Comparison of ENCODE assay signal across 8 mouse cellular contexts in the genomic region with DNA sequence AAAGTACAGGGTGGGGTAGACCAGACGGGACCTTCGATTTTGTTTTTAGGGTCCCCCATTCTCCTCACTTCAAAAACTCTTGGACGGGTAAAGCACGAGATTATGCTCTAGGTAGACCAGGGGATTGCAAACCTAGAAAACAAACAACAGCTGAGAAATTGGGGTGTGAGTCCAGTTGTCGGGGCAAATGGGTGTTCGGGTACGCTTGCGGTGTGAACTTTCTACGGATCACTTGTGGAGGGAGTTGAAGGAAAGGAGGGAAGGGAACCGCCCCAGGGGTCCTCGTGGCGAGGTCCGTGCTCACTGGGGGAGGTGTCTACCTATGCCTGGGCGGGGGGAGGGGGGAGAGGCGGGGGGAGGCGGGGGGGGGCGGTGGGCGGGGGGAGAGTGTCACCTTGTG. TPM values are rescaled to one million over a fixed set of nuclear protein-coding genes. Genes with fewer than 3 reads are reported as not detected.
DNase-seq lines count a peak whose midpoint lies in the region; ATAC-seq lines count a peak whose summit lies in the region.

No protein-coding gene starts in this region.

- no peak overlapping the region for H3K27ac ChIP-seq in forebrain, embryonic 15.5 days (replicated peaks)
- H3K27ac ChIP-seq in liver, embryonic 15.5 days (replicated peaks): no peak overlapping the region

- no peaks in the 10 kb centered on the region for H3K36me3 ChIP-seq in forebrain, embryonic 15.5 days
- no peaks in the 10 kb centered on the region for H3K36me3 ChIP-seq in liver, embryonic 15.5 days (replicated peaks)

- H3K9ac ChIP-seq in forebrain, embryonic 15.5 days (replicated peaks): no peak overlapping the region
- no peak overlapping the region for H3K9ac ChIP-seq in liver, embryonic 15.5 days

- peak overlapping the region; percentile 95 for H3K4me2 ChIP-seq in forebrain, embryonic 15.5 days (replicated peaks)
- H3K4me2 ChIP-seq in liver, embryonic 15.5 days: peak overlapping the region; percentile 72

- H3K27me3 ChIP-seq in forebrain, embryonic 15.5 days: peaks cover 67% of the 10 kb centered on the region
- peaks cover 94% of the 10 kb centered on the region for H3K27me3 ChIP-seq in liver, embryonic 15.5 days

- WGBS in forebrain, embryonic 15.5 days: 1% methylated on average over 9 of the region's 18 CpGs
- 2% methylated on average over 16 of the region's 18 CpGs for WGBS in liver, embryonic 15.5 days (ENCODE audit: insufficient replicate concordance)

- peaks cover 25% of the 10 kb centered on the region for H3K4me1 ChIP-seq in forebrain, embryonic 15.5 days
- H3K4me1 ChIP-seq in liver, embryonic 15.5 days (replicated peaks): peaks cover 18% of the 10 kb centered on the region

- DNase-seq in heart, adult 11 months: peak; percentile 67
- no peak for DNase-seq in heart, adult 8-10 months (ENCODE audit: low spot score)
- peak; percentile 4 for DNase-seq in CD4-positive helper T cell, adult 2 months (ENCODE audit: low read depth, low spot score)
- DNase-seq in urinary bladder, postnatal 14 days (ENCODE audit: low spot score): no peak
- DNase-seq in frontal cortex, postnatal 25 days (ENCODE audit: low spot score in 2 of 2): no peak
- no peak for DNase-seq in cerebellum, adult 18-20 months

- no peaks in the 10 kb centered on the region for H3K9me3 ChIP-seq in forebrain, embryonic 15.5 days
- H3K9me3 ChIP-seq in liver, embryonic 15.5 days (replicated peaks): no peaks in the 10 kb centered on the region

- ATAC-seq in forebrain, embryonic 15.5 days (replicated peaks): 0 out of 2 replicates have a peak, but pooled peaks have one; percentile 3
- ATAC-seq in liver, embryonic 15.5 days (ENCODE audit: insufficient read depth): no peak

- peak overlapping the region; percentile 77 for H3K4me3 ChIP-seq in forebrain, embryonic 15.5 days
- H3K4me3 ChIP-seq in liver, embryonic 15.5 days (replicated peaks): peak overlapping the region; percentile 56; the same call in 1 of the 2 replicates

RNA-seq across cellular contexts. Expression of a gene that starts 1.6 kb away (rescaled TPM):
- under 1 TPM; 0.12 to 0.35 (median 0.32) TPM for total RNA-seq in heart, adult 8-10 months (2022)
- 2.1 and 2.4 TPM in 2 replicates for polyA plus RNA-seq in forebrain, embryonic 15.5 days (2015; fragmentation: Nextera tagmentation; extraction: Ambion mirVana)
- 0.25 and 0.29 TPM in 2 replicates for polyA plus RNA-seq in liver, embryonic 15.5 days (2015; fragmentation: Nextera tagmentation; extraction: Ambion mirVana)

Comparison
In these comparisons a context has a peak if more than half of its experiments do, and no peak if none do; other contexts are left out.
1. DNase-seq: peak in heart, adult 11 months (single experiment) and CD4-positive helper T cell, adult 2 months (single experiment); none in heart, adult 8-10 months (single experiment), urinary bladder, postnatal 14 days (single experiment), frontal cortex, postnatal 25 days (0 of 2) and cerebellum, adult 18-20 months (0 of 2).